Mouse (Mus musculus) liver, adult 2 months (tissue): ENCODE data around the gene Icos. TPM values are rescaled to one million over a fixed set of nuclear protein-coding genes. Genes with fewer than 3 reads are reported as not detected.
A peak's percentile ranks its signal among the peaks of the same experiment; 100 is the strongest.

Experiments
- DNase-seq: peaks from one replicate; pipeline ENCODE4 v3.0.0-alpha.2; 2011; ENCODE audit warnings: low read depth, low spot score; ENCODE audit errors: extremely low read depth
- H3K27ac ChIP-seq: fragments of 200-500 bp; replicated peaks from 2 replicates; pipeline ENCODE4 v1.5.1; 2012; ENCODE audit warnings: low read depth, mild to moderate bottlenecking, control low read depth, inconsistent platforms, low read length; ENCODE audit not compliant: insufficient read depth
- H3K27me3 ChIP-seq: fragments of 200-500 bp; 2 replicates; pipeline ENCODE4 v1.6.1; 2012; ENCODE audit warnings: mild to moderate bottlenecking, moderate library complexity, low read length, inconsistent platforms; ENCODE audit not compliant: control insufficient read depth, insufficient read depth
- H3K36me3 ChIP-seq: fragments of 200-500 bp; 2 replicates; pipeline ENCODE4 v1.6.1; 2012; ENCODE audit warnings: low read length, inconsistent platforms; ENCODE audit not compliant: control insufficient read depth, insufficient read depth
- H3K4me1 ChIP-seq: fragments of 200-500 bp; 2 replicates; pipeline ENCODE4 v1.6.1; 2011; ENCODE audit warnings: low read length; ENCODE audit not compliant: control insufficient read depth, insufficient read depth
- H3K4me3 ChIP-seq: fragments of 200-500 bp; 2 replicates; pipeline ENCODE4 v1.5.1; 2011; ENCODE audit warnings: low read depth, mild to moderate bottlenecking, control low read depth, low read length, moderate library complexity; ENCODE audit not compliant: insufficient read depth
- H3K79me2 ChIP-seq: fragments of 200-500 bp; 2 replicates; pipeline ENCODE4 v1.6.1; 2012; ENCODE audit warnings: inconsistent platforms, mild to moderate bottlenecking, low read length, moderate library complexity; ENCODE audit not compliant: control insufficient read depth, insufficient read depth
- H3K9ac ChIP-seq: fragments of 200-500 bp; 2 replicates; pipeline ENCODE4 v1.6.1; 2012; ENCODE audit warnings: low read depth, mild to moderate bottlenecking, control low read depth, inconsistent platforms, low read length
- CTCF ChIP-seq: fragments of 200-500 bp; IDR thresholded peaks from 2 replicates; pipeline ENCODE4 v1.5.1; 2011; ENCODE audit warnings: low read depth, low read length, control low read depth
- POLR2A ChIP-seq: fragments of 200-500 bp; IDR thresholded peaks from 2 replicates; pipeline ENCODE4 v1.6.1; 2011; ENCODE audit warnings: low read length, control low read depth; ENCODE audit not compliant: insufficient read depth; ENCODE audit errors: extremely low read depth
- WGBS: fragments of 180-500 bp; shearing (Covaris S2); methylation state at CpG from one replicate; pipeline ENCODE4 v1.1.7; 2018; 5-methylcytosine and 5-hydroxymethylcytosine counted together
- polyA plus RNA-seq: library from polyadenylated mRNA; depleted of rRNA; stranded (reverse); fragments of >200 nt; gene quantifications from 2 replicates; pipeline ENCODE4 v1.2.3, GENCODE M21; 2012
- total RNA-seq: library from RNA; depleted of rRNA; stranded (reverse); fragments of >200 nt; gene quantifications from 2 replicates; pipeline ENCODE4 v1.2.3, GENCODE M21; 2014

Icos gene
- total and polyA plus RNA-seq, 2 experiments = 0.38 to 0.65 TPM

- Histone ChIP-seq H3K4me1 (no peaks in the 10 kb centered on the region), H3K36me3 (no peaks in the 10 kb centered on the region), H3K79me2 (no peaks in the 10 kb centered on the region), H3K9ac (no peak overlapping the region), H3K4me3 (no peak overlapping the region), H3K27me3 (no peaks in the 10 kb centered on the region), H3K27ac (no peak overlapping the region)
- WGBS = 89% methylated on average over 6 of the region's 6 CpGs
- TF ChIP-seq POLR2A (no peak), CTCF (no peak)
- no peak for DNase-seq
These were observed 29.6 kb upstream of the Icos start for GRCm38 (mm10) chr1:60948112-60948511.

- H3K4me1 ChIP-seq = no peaks in the 10 kb centered on the region
- TF ChIP-seq CTCF (no peak), POLR2A (no peak)
- H3K36me3 ChIP-seq = no peaks in the 10 kb centered on the region
- H3K4me3 ChIP-seq = no peak overlapping the region
- no peaks in the 10 kb centered on the region for H3K27me3 ChIP-seq
- 47% methylated on average over 7 of the region's 7 CpGs for WGBS
- H3K9ac ChIP-seq = peak overlapping the region; percentile 2; the same call in 1 of the 2 replicates
- no peak for DNase-seq
- H3K79me2 ChIP-seq = no peaks in the 10 kb centered on the region
- H3K27ac ChIP-seq = no peak overlapping the region
These were observed 24.8 kb upstream of the Icos start for GRCm38 (mm10) chr1:60952958-60953357.

GRCm38 (mm10) chr1:60953686-60954085 is 24.0 kb upstream of the Icos start:
- H3K27me3 ChIP-seq = no peaks in the 10 kb centered on the region
- no peaks in the 10 kb centered on the region for H3K36me3 ChIP-seq
- 87% methylated on average over 7 of the region's 7 CpGs for WGBS
- no peak overlapping the region for H3K4me3 ChIP-seq
- H3K4me1 ChIP-seq = no peaks in the 10 kb centered on the region
- DNase-seq = no peak
- TF ChIP-seq CTCF = no peak
- no peak for TF ChIP-seq POLR2A
- H3K27ac ChIP-seq = no peak overlapping the region
- no peaks in the 10 kb centered on the region for H3K79me2 ChIP-seq
- H3K9ac ChIP-seq = no peak overlapping the region

GRCm38 (mm10) chr1:60954759-60955158 is 23.0 kb upstream of the Icos start:
- H3K79me2 ChIP-seq = no peaks in the 10 kb centered on the region
- H3K4me3 ChIP-seq = no peak overlapping the region
- H3K4me1 ChIP-seq = peaks cover 4% of the 10 kb centered on the region; the same call in 1 of the 2 replicates
- H3K27ac ChIP-seq = no peak overlapping the region
- DNase-seq = no peak
- 57% methylated on average over 2 of the region's 2 CpGs for WGBS
- H3K9ac ChIP-seq = no peak overlapping the region
- H3K36me3 ChIP-seq = no peaks in the 10 kb centered on the region
- TF ChIP-seq CTCF = no peak
- TF ChIP-seq POLR2A = no peak
- no peaks in the 10 kb centered on the region for H3K27me3 ChIP-seq

- WGBS = 97% methylated on average over 3 of the region's 3 CpGs
- H3K4me1 ChIP-seq = peaks cover 4% of the 10 kb centered on the region; the same call in 1 of the 2 replicates
- no peak overlapping the region for H3K9ac ChIP-seq
- H3K27me3 ChIP-seq = no peaks in the 10 kb centered on the region
- H3K79me2 ChIP-seq = no peaks in the 10 kb centered on the region
- no peak overlapping the region for H3K4me3 ChIP-seq
- no peak for TF ChIP-seq CTCF
- TF ChIP-seq POLR2A = no peak
- H3K27ac ChIP-seq = no peak overlapping the region
- H3K36me3 ChIP-seq = no peaks in the 10 kb centered on the region
- no peak for DNase-seq
These were observed 22.5 kb upstream of the Icos start for GRCm38 (mm10) chr1:60955186-60955585.

- no peaks in the 10 kb centered on the region for H3K79me2 ChIP-seq
- H3K9ac ChIP-seq = no peak overlapping the region
- H3K36me3 ChIP-seq = no peaks in the 10 kb centered on the region
- 80% methylated on average over 6 of the region's 6 CpGs for WGBS
- no peak for DNase-seq
- no peak overlapping the region for H3K27ac ChIP-seq
- TF ChIP-seq CTCF (no peak), POLR2A (no peak)
- no peaks in the 10 kb centered on the region for H3K27me3 ChIP-seq
- H3K4me1 ChIP-seq = peaks cover 4% of the 10 kb centered on the region; the same call in 1 of the 2 replicates
- H3K4me3 ChIP-seq = no peak overlapping the region
These were observed 21.5 kb upstream of the Icos start for GRCm38 (mm10) chr1:60956196-60956595.
